Mouse (Mus musculus) brown adipose tissue, adult 24 weeks (tissue): ENCODE measurements around the gene Mccc2. TPM values are rescaled to one million over a fixed set of nuclear protein-coding genes. Genes with fewer than 3 reads are reported as not detected.
"Not testable (repeated sequence)": the region's sequence is repeated elsewhere in the genome, so short reads cannot be mapped to it uniquely, and the experiment has no call there.

Experiments used
- H3K27ac ChIP-seq: fragments of 200-500 bp; replicated peaks from 2 replicates; pipeline ENCODE4 v1.5.1; 2012; ENCODE audit warnings: low read depth, mild to moderate bottlenecking, low read length
- H3K4me1 ChIP-seq: fragments of 200-500 bp; 2 replicates; pipeline ENCODE4 v1.6.1; 2012; ENCODE audit warnings: low read length, mixed read lengths; ENCODE audit not compliant: control insufficient read depth, insufficient read depth, insufficient read length
- H3K4me3 ChIP-seq: fragments of 200-500 bp; 2 replicates; pipeline ENCODE4 v1.5.1; 2012; ENCODE audit warnings: low read depth, mild to moderate bottlenecking, low read length, moderate library complexity; ENCODE audit not compliant: insufficient read depth
- polyA plus RNA-seq: library from polyadenylated mRNA; stranded (reverse); fragments of >200 nt; gene quantifications from 2 replicates; pipeline ENCODE4 v1.2.4, GENCODE M21; 2012; ENCODE audit not compliant: missing spikeins, insufficient read depth, insufficient read length

The Mccc2 gene
- 128 and 167 TPM in 2 replicates for polyA plus RNA-seq

DNA sequence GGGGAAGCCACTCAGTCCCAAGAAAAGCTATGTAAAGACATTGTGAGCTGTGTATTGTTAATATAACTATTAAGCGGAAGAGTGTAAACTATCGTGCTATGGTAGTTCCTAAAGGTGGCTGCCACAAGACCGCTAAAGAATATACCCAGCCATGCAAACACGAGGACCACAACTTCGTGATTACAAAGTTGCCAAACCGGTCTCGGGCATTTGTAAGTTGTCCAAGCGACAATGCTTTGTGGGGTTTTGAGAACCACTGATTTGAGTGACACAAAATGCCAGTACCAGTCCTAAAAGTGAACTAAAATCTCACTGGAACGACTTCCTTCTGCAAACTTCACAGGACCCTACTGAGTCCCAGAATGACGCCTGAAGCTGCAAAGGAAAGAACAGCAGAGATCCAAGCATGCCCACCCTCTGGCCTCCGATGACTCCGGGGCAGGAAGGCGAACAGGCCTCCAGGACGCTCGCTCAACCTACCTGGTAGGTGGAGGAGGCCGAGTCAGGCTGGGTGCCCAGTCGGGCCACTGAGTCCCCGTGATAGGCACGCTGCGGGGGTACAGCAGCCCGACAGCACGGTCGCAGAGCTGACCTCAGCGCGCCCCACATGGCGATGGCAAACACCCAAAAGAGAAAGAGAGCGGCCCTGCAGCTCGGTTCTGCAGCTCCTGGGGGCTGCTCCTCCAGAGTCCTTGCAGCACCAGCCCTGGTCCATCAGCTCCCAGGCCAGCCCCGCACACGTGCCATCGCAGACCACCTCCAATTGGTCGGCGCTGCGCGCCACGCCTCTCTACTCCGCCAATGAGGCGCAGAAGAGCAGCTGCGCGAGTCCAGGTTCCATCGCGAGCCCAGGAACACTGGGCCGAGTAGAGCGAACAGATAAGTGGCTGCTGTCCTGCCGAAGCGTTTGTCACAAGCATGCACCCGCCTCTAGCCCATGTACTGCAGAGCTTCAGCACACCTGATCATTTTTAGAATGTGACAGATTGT, at the start of gene Mccc2:
Gene Mccc2, minus strand, starts transcription at position 734 of the 990 bp plus-strand sequence.
- peak within 1 kb of the TSS; percentile 73 for H3K4me3 ChIP-seq
- no peak within 1 kb of the TSS for H3K27ac ChIP-seq
- peaks cover 8% of the 10 kb centered on the region for H3K4me1 ChIP-seq

DNA sequence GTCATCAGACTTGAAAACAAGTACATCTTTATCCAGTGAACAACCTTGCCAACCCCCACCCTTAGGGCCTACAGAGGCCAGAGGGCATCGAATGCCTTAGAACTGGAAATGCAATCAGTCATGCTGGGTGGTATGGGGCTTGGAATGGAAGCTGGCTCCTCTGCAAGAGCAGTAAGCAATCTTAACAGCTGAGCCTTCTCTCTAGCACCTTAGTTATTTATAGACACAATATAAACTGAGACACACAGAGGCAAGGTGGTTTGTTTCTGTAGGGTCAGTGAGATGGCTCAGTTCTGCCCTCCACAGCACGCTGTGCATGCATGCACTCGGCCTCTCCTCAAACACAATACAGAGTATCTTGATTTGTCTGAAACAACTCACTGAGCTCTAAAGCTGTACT, 48.5 kb upstream of the Mccc2 start:
- H3K4me1 ChIP-seq, result no peaks in the 10 kb centered on the region
- H3K4me3 ChIP-seq, result no peak overlapping the region
- H3K27ac ChIP-seq, result no peak overlapping the region

DNA sequence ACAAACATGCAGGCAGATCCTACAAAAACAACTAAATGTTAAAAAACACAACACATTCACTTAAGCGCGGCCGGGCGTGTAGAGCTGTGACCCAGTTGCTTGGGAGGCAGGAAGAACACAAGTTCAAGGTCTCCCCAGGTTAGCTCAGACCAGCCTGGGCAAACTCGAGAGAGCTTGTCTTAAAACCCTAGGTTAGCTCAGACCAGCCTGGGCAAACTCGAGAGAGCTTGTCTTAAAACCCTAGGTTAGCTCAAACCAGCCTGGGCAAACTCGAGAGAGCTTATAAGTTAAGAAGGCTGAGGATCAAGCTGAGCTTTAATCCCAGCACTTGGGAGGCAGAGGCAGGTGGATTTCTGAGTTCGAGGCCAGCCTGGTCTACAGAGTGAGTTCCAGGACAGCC, 42.3 kb upstream of the Mccc2 start:
- not testable (repeated sequence) for H3K27ac ChIP-seq, H3K4me3 ChIP-seq, H3K4me1 ChIP-seq

GRCm38 (mm10) chr13:100026013-100026412, 10.6 kb upstream of the Mccc2 start:
- Histone ChIP-seq H3K27ac (no peak overlapping the region), H3K4me3 (no peak overlapping the region), H3K4me1 (no peaks in the 10 kb centered on the region)

DNA sequence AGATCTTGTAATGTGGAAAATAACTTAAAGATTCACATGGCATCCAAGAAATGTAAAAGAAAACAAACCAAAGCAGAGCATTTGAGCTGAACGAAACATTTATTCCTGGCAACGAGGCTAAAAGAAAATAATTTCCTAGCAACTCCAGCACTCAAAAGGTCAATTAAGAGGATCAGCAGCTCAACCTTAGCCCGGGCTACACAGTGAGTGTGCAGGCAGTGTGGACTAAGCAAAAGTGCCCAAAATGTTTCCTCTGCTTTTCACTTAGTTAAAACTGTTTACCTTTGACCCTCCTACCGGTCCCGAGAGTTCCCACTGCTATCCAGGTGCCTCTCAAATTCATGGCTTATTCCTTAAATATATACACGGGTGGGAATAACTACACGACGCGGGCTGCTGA, 1.5 kb upstream of the Mccc2 start:
- peaks cover 8% of the 10 kb centered on the region for H3K4me1 ChIP-seq
- H3K27ac ChIP-seq, result no peak overlapping the region
- no peak overlapping the region for H3K4me3 ChIP-seq

- peaks cover 8% of the 10 kb centered on the region for H3K4me1 ChIP-seq
- no peak overlapping the region for H3K27ac ChIP-seq
- peak overlapping the region; percentile 47 for H3K4me3 ChIP-seq
These were observed 498 bp upstream of the Mccc2 start for GRCm38 (mm10) chr13:100015937-100016336.

DNA sequence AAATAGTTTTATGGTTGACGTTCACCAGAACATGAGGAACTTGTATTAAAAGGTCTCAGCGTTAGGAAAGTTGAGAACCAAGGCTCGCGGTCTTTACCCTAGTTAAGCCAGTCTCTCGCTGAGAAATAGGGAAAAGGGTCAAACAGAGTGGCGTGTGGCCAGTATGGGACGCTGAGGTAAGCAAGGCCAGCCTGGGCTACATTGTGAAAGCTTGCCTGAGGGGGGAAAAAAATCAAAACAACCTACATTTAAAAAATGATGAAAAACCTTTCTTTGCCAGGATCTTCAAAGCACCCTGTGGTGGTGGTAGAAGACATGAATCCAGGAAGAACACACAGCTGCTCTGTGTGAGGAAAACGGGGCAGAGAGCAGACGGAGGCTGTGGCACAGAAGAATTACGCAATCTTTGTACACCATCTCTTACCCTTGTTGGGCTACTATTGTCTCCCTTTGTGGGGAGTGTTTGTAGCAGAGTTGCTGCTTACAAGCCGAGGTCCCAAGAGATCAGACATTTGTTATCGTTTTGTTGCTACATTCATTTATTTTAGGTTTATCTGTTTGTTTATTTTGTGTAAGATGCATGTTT, 9.4 kb downstream of the Mccc2 start:
- Histone ChIP-seq H3K27ac (peak overlapping the region; percentile 98), H3K4me3 (no peak overlapping the region), H3K4me1 (peaks cover 2% of the 10 kb centered on the region)

GRCm38 (mm10) chr13:100001790-100002196, 13.6 kb downstream of the Mccc2 start:
- Histone ChIP-seq H3K4me1 (peaks cover 2% of the 10 kb centered on the region), H3K27ac (no peak overlapping the region), H3K4me3 (no peak overlapping the region)

DNA sequence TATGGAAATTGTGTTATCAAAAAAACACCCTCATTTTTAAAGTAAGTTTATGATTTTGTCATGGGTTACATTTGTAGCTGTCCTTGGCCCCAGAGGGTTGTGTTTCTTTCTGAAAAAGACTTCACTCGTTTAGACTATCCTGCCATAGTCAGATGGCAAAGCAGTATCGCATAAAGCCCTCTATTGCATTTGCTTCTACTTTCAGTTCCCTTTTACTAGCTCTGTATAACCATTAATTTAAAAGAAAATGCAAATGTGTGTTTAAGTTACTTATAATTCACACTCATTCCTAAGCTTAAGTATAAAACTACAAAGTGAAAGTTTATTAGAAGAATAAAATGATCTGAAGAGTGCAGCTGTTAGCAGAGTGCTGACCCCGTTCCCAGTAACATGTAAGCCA, 16.4 kb downstream of the Mccc2 start:
- Histone ChIP-seq H3K4me1 (no peaks in the 10 kb centered on the region), H3K4me3 (no peak overlapping the region), H3K27ac (no peak overlapping the region)

- H3K4me3 ChIP-seq, result no peak overlapping the region
- H3K27ac ChIP-seq, result no peak overlapping the region
- no peaks in the 10 kb centered on the region for H3K4me1 ChIP-seq
These were observed 17.3 kb downstream of the Mccc2 start for GRCm38 (mm10) chr13:99998099-99998498.

DNA sequence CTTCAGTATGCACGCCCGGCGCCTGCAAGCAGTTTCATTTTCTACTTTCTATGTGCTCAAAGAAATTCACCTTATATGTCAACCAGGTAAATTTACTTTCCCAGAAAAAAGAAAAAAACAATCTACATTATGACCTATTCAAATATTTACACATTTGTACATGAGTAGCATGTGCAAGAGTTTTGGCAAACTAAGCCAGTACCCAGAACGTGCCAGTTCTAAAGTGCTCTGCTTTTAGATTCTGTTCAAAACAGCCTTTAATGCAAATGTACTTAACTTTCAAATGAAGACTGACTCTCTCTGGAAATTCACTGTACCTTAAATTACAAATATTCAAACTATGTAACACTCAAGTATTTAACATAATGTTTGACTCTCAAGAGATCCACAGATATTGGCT, 25.8 kb downstream of the Mccc2 start:
- Histone ChIP-seq H3K27ac (no peak overlapping the region), H3K4me3 (no peak overlapping the region), H3K4me1 (no peaks in the 10 kb centered on the region)

DNA sequence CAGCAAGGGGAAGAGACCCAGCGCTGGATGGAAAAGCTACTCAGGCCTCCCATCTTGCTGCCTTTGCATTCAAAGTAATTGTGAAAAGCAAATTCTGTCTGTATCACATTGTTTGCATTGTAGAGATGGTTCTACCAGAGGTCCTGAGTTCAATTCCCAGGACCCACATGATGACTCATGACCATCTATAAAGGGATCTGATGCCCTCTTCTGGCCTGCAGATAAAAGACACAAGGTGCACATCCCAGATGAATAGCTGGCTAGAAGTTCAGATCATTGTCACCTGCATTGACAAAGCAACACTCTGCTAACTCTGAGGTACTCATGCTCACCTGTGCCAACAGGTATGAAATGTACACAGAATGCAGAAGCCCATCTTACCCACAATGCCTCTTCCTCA, 32.1 kb downstream of the Mccc2 start:
- Histone ChIP-seq H3K27ac (no peak overlapping the region), H3K4me3 (no peak overlapping the region), H3K4me1 (no peaks in the 10 kb centered on the region)

- H3K4me1 ChIP-seq, result no peaks in the 10 kb centered on the region
- H3K4me3 ChIP-seq, result no peak overlapping the region
- H3K27ac ChIP-seq, result no peak overlapping the region
These were observed 36.0 kb downstream of the Mccc2 start for GRCm38 (mm10) chr13:99979406-99979805.

DNA sequence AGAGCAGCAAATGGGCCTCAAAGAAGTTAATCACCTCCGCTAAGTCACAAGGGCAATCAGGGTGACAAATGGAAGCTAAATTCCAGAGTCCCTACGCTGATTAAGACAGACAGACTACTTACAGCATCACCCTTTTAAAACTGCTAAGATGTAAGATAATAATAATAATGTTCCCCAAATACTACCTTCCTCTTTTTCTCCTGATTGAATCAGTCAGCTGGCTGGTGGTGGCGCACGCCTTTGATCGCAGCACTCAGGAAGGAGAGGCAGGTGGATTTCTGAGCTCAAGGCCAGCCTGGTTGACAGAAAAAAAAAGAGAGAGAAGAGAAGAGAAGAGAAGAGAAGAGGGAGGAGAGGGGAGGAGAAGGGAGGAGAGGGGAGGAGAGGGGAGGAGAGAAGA, 45.4 kb downstream of the Mccc2 start:
- Histone ChIP-seq H3K4me1 (no peaks in the 10 kb centered on the region), H3K4me3 (no peak overlapping the region), H3K27ac (no peak overlapping the region)

GRCm38 (mm10) chr13:99967013-99967678, 48.3 kb downstream of the Mccc2 start:
- Histone ChIP-seq H3K4me3 (no peak overlapping the region), H3K27ac (no peak overlapping the region), H3K4me1 (no peaks in the 10 kb centered on the region)
